In the genomic region with DNA sequence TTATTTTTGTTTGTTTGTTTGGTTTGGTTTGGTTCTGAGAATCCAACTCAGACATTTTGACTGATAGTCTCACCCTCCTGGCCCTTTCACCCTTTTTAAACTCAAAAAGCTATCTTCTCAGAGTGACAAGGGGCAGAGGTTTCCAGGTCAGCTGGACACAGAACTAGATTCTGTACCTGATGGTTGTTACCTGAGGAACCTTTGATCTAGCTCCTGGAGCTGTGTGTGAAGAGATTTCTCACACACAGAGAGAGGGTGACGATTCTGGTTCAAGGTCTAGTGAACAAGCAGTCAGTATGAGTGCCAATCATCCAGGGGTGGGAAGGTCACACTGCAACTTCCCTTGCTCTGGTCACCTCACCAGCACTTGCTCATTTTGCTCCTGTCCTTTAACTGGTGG, we compare ENCODE assay signal across 24 mouse cellular contexts.
"Had no signal": no experiment of that assay in that cellular context is flagged by ENCODE, and none has a peak within 500 bp of the region (broad histone marks: within the 10 kb centered on the region; RNA-seq: fewer than 3 reads in every experiment).

No protein-coding gene starts in this region.

- ATAC-seq: hindbrain, embryonic 16.5 days; inflammation-experienced regulatory T-cells, adult 6 months; intestine, embryonic 15.5 days; intestine, postnatal 0 days; liver, postnatal 0 days had no signal

- H3K27ac ChIP-seq: gastrocnemius, adult 2 months; heart, embryonic 10.5 days; hindbrain, embryonic 14.5 days; intestine, embryonic 15.5 days; kidney, embryonic 15.5 days; layer of hippocampus, adult 2 months; left cerebral cortex, adult 2 months; limb, embryonic 10.5 days; limb, embryonic 12.5 days; liver, embryonic 13.5 days; liver, embryonic 15.5 days had no signal

- H3K4me3 ChIP-seq: gastrocnemius, adult 2 months; heart, embryonic 10.5 days; heart, embryonic 12.5 days; intestine, embryonic 15.5 days; kidney, embryonic 15.5 days; layer of hippocampus, adult 2 months; left cerebral cortex, adult 2 months; limb, embryonic 10.5 days; limb, embryonic 12.5 days; liver, embryonic 13.5 days; liver, embryonic 15.5 days had no signal

- H3K4me2 ChIP-seq: heart, embryonic 12.5 days; hindbrain, embryonic 14.5 days; intestine, embryonic 15.5 days; kidney, embryonic 15.5 days; limb, embryonic 12.5 days; liver, embryonic 11.5 days; liver, embryonic 13.5 days; liver, embryonic 15.5 days had no signal

- H3K4me1 ChIP-seq: heart, embryonic 10.5 days; intestine, embryonic 15.5 days had no signal

- H3K9me3 ChIP-seq: heart, embryonic 10.5 days; heart, embryonic 12.5 days; intestine, embryonic 15.5 days; kidney, embryonic 15.5 days; limb, embryonic 10.5 days; limb, embryonic 12.5 days; liver, embryonic 13.5 days; liver, embryonic 15.5 days had no signal

- H3K9ac ChIP-seq: heart, embryonic 12.5 days; hindbrain, embryonic 14.5 days; intestine, embryonic 15.5 days; kidney, embryonic 15.5 days; limb, embryonic 12.5 days; liver, embryonic 13.5 days; liver, embryonic 15.5 days; liver, postnatal 0 days had no signal

- H3K36me3 ChIP-seq: heart, embryonic 10.5 days; heart, embryonic 12.5 days; intestine, embryonic 15.5 days; kidney, embryonic 15.5 days; limb, embryonic 10.5 days; limb, embryonic 12.5 days; liver, embryonic 13.5 days; liver, embryonic 15.5 days had no signal

- H3K27me3 ChIP-seq: heart, embryonic 12.5 days; intestine, embryonic 15.5 days; kidney, embryonic 15.5 days; limb, embryonic 12.5 days; liver, embryonic 13.5 days; liver, embryonic 15.5 days had no signal

- DNase-seq: gastrocnemius, adult 2 months; gastrocnemius, postnatal 10 days; gastrocnemius, postnatal 25 days; heart, adult 18-20 months; heart, postnatal 10 days; heart, postnatal 4 days; kidney, postnatal 10 days; kidney, postnatal 25 days; liver, embryonic 13.5 days; liver, postnatal 0 days had no signal
